Mouse (Mus musculus): ENCODE measurements around the gene Abhd14a. TPM values are rescaled to one million over a fixed set of nuclear protein-coding genes. Genes with fewer than 3 reads are reported as not detected.

The Abhd14a gene
- polyA plus RNA-seq, 1 experiment from 2014 or later = 40.5 TPM

DNA sequence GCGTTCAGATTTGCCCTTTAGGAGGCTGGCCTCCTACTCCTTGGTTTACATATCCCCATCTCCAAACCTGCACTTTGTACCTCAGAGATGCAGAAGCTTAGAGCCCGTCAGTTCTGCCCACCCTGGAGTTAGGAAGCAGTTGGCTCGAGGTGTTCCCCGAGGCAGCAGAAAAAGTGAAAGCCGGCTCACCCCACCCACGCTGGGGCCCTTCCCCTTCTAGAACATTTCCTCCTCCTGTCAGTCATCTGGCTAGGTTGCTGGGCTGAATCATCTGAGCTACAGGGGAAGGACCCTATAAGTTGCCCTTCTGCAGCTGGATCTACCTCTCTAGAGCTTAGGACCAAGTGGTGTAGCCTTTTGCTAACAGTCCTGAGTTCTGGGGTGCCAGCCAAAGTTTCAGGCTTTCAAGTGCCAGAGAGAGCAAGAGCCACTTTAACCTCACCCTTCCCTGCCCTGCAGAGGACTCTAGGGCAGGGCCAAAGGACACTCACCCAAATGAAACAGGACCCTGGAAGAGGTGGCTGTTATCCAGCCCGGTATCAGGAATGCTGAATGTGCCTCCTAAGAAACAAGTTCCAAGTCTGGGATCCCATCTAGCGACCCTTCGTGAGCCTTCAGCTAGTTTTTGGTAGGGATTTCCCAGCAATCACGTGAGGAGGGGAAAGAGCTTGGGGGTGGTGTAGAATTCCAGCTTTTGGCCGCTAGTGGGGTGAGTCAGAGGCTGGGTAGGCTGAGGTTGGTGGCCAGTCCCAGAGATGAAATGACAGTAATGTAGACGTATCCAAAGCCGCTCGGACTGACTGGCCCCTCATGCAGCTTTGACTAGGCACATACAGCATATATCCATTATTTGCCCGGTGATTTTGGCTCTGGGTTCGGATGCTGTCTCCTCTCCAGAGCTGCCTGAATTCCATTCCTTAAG, 28.8 kb upstream of the Abhd14a start:
- Histone ChIP-seq H3K27ac (no peak overlapping the region), H3K4me3 (0 out of 2 replicates have a peak overlapping the region, but pooled peaks have one; percentile 70), H3K36me3 (ENCODE audit: poor library complexity, severe bottlenecking) (peaks cover 21% of the 10 kb centered on the region), H3K4me1 (peaks cover 36% of the 10 kb centered on the region), H3K4me2 (peak overlapping the region; percentile 92), H3K27me3 (no peaks in the 10 kb centered on the region), H3K9me3 (replicated peaks) (no peaks in the 10 kb centered on the region), H3K9ac (peak overlapping the region; percentile 31; the same call in 1 of the 2 replicates)
- 33% methylated on average over 16 of the region's 16 CpGs for WGBS
- ATAC-seq = no peak; the same call in 1 of the 2 replicates

GRCm38 (mm10) chr9:106475663-106476001, 28.2 kb upstream of the Abhd14a start, which contains the start of gene Rrp9:
Rrp9 (plus strand) TSS chr9:106475963.
- H3K9me3 ChIP-seq (replicated peaks) = no peaks in the 10 kb centered on the region
- H3K36me3 ChIP-seq (ENCODE audit: poor library complexity, severe bottlenecking) = peaks cover 14% of the 10 kb centered on the region
- H3K4me2 ChIP-seq = peak within 1 kb of the TSS; percentile 92
- peaks cover 36% of the 10 kb centered on the region for H3K4me1 ChIP-seq
- 0 out of 2 replicates have a peak within 1 kb of the TSS, but pooled peaks have one; percentile 70 for H3K4me3 ChIP-seq
- H3K9ac ChIP-seq = peak within 1 kb of the TSS; percentile 31; the same call in 1 of the 2 replicates
- H3K27me3 ChIP-seq = no peaks in the 10 kb centered on the region
- no peak for ATAC-seq
- H3K27ac ChIP-seq = no peak within 1 kb of the TSS
- 88% methylated on average over 10 of the region's 10 CpGs for WGBS

- Histone ChIP-seq H3K9ac (no peak overlapping the region), H3K4me1 (peaks cover 36% of the 10 kb centered on the region), H3K36me3 (ENCODE audit: poor library complexity, severe bottlenecking) (peaks cover 8% of the 10 kb centered on the region; the same call in 1 of the 2 replicates), H3K27me3 (no peaks in the 10 kb centered on the region), H3K27ac (no peak overlapping the region), H3K9me3 (replicated peaks) (no peaks in the 10 kb centered on the region), H3K4me2 (no peak overlapping the region), H3K4me3 (no peak overlapping the region)
- WGBS = 61% methylated on average over 7 of the region's 7 CpGs
- ATAC-seq = no peak
Measured at GRCm38 (mm10) chr9:106475046-106475445, 27.6 kb upstream of the Abhd14a start.

DNA sequence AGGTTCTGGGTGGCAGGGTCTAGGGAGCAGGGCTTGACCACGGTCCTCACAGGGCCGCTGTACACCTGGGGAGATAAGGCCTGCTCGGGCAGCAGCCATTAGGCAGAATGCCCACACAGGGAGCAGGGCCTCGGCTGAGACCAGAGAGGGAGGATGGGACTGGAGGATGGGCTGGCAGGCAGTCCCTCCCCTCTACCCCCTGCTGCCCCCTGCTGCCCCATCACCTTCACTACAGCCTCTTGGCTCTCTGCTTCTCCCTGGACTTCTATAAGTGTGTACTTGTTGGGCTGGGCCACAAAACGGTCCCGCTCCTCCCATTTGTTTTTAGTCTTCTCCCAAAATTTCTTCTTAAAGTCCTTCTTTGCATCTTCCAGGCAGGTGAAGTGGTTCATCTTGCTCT, 27.0 kb upstream of the Abhd14a start:
- no peak overlapping the region for H3K4me3 ChIP-seq
- no peak overlapping the region for H3K27ac ChIP-seq
- 5% methylated on average over 6 of the region's 6 CpGs for WGBS
- H3K27me3 ChIP-seq = no peaks in the 10 kb centered on the region
- H3K4me1 ChIP-seq = peaks cover 36% of the 10 kb centered on the region
- 0 out of 2 replicates have a peak, but pooled peaks cover 3% of the 10 kb centered on the region for H3K36me3 ChIP-seq (ENCODE audit: poor library complexity, severe bottlenecking)
- 0 out of 2 replicates have a peak overlapping the region, but pooled peaks have one; percentile 2 for H3K9ac ChIP-seq
- H3K9me3 ChIP-seq (replicated peaks) = no peaks in the 10 kb centered on the region
- ATAC-seq = no peak; the same call in 1 of the 2 replicates
- peak overlapping the region; percentile 22; the same call in 1 of the 2 replicates for H3K4me2 ChIP-seq

GRCm38 (mm10) chr9:106473753-106474105, 26.3 kb upstream of the Abhd14a start:
- Histone ChIP-seq H3K9ac (no peak overlapping the region; the same call in 1 of the 2 replicates), H3K4me2 (no peak overlapping the region), H3K27ac (no peak overlapping the region), H3K4me3 (no peak overlapping the region), H3K27me3 (no peaks in the 10 kb centered on the region), H3K36me3 (ENCODE audit: poor library complexity, severe bottlenecking) (no peaks in the 10 kb centered on the region), H3K4me1 (peaks cover 36% of the 10 kb centered on the region), H3K9me3 (replicated peaks) (no peaks in the 10 kb centered on the region)
- 79% methylated on average over 5 of the region's 5 CpGs for WGBS
- ATAC-seq = no peak

- Histone ChIP-seq H3K4me3 (no peak overlapping the region), H3K9ac (no peak overlapping the region), H3K9me3 (replicated peaks) (no peaks in the 10 kb centered on the region), H3K27me3 (no peaks in the 10 kb centered on the region), H3K4me1 (peaks cover 31% of the 10 kb centered on the region), H3K27ac (no peak overlapping the region), H3K36me3 (ENCODE audit: poor library complexity, severe bottlenecking) (no peaks in the 10 kb centered on the region), H3K4me2 (no peak overlapping the region)
- WGBS = 90% methylated on average over 16 of the region's 16 CpGs
- no peak for ATAC-seq
Measured at GRCm38 (mm10) chr9:106473081-106473752, 25.7 kb upstream of the Abhd14a start.

DNA sequence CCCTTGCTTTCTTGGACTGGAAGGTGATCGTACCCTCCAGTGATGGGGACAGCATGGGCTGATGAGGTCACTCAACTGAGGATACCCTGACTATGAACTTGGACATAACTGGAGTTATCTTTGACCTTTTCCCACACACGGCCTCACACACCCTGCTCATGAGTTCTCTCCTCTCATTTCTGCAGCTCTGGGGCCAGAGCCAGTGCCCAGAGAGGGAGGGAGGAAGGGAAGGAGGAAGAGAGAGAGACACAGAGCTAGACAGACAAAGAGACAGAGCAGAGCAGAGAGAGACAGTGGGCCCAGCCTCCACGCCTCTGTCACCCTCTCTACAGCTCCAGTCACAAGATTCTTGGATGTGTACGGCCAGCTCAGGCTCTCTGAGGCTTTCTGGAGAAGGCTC, 24.8 kb upstream of the Abhd14a start:
- no peak overlapping the region for H3K27ac ChIP-seq
- H3K9ac ChIP-seq = no peak overlapping the region
- 68% methylated on average over 4 of the region's 4 CpGs for WGBS
- H3K36me3 ChIP-seq (ENCODE audit: poor library complexity, severe bottlenecking) = no peaks in the 10 kb centered on the region
- ATAC-seq = no peak
- no peaks in the 10 kb centered on the region for H3K9me3 ChIP-seq (replicated peaks)
- no peak overlapping the region for H3K4me3 ChIP-seq
- peaks cover 22% of the 10 kb centered on the region for H3K4me1 ChIP-seq
- no peak overlapping the region for H3K4me2 ChIP-seq
- H3K27me3 ChIP-seq = no peaks in the 10 kb centered on the region

DNA sequence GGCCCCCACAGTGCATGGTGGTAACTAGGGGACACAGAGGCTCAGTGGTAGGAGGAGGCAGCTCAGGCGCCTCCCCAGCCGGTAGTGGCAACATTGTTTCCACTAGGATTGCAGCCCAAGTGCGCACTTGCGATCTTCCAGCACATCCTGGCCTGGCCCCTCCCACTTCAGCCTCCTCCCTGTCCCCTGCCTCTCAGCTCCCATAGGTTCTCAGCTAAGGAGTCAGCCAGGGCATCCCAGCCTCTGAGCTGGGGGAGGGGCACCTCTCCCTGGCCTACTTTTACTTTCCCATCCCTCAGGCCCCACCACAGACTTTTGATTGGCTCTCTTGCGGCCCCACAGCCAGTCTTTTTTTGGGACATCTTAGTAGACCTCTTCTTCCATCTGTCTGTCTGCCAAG, 24.4 kb upstream of the Abhd14a start:
- Histone ChIP-seq H3K27ac (no peak overlapping the region), H3K4me2 (no peak overlapping the region), H3K9me3 (replicated peaks) (no peaks in the 10 kb centered on the region), H3K36me3 (ENCODE audit: poor library complexity, severe bottlenecking) (no peaks in the 10 kb centered on the region), H3K27me3 (no peaks in the 10 kb centered on the region), H3K9ac (no peak overlapping the region), H3K4me1 (peaks cover 22% of the 10 kb centered on the region), H3K4me3 (no peak overlapping the region)
- 17% methylated on average over 5 of the region's 5 CpGs for WGBS
- no peak for ATAC-seq

GRCm38 (mm10) chr9:106470991-106471750, 23.7 kb upstream of the Abhd14a start:
- ATAC-seq = no peak
- H3K9me3 ChIP-seq (replicated peaks) = no peaks in the 10 kb centered on the region
- 62% methylated on average over 14 of the region's 14 CpGs for whole genome bisulfite sequencing
- H3K4me2 ChIP-seq = no peak overlapping the region
- no peaks in the 10 kb centered on the region for H3K27me3 ChIP-seq
- peaks cover 20% of the 10 kb centered on the region for H3K4me1 ChIP-seq
- H3K36me3 ChIP-seq (ENCODE audit: poor library complexity, severe bottlenecking) = no peaks in the 10 kb centered on the region
- no peak overlapping the region for H3K4me3 ChIP-seq
- H3K27ac ChIP-seq = no peak overlapping the region
- H3K9ac ChIP-seq = no peak overlapping the region

DNA sequence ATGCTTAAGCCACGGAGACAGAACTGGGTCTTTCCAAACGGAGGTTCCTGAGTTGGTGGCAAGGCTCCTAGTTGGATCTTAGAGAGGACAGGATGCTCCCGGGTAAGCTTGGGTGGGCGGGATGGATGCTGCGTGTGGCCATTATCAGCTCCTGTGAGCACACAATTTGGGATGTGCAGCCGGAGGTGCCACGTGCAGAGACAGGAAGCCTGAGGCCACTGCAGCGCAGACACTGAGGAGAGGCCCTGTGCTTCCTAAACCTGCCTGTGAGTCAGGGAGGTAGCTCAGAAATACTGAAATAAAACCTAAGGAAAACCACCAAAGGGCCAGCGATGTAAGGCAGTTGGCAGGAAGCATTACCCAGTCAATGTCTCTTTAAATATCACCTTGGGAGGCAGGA, 22.3 kb upstream of the Abhd14a start:
- H3K4me1 ChIP-seq = peaks cover 28% of the 10 kb centered on the region
- no peak overlapping the region for H3K4me2 ChIP-seq
- no peak overlapping the region for H3K9ac ChIP-seq
- H3K36me3 ChIP-seq (ENCODE audit: poor library complexity, severe bottlenecking) = no peaks in the 10 kb centered on the region
- no peak for ATAC-seq
- 72% methylated on average over 9 of the region's 9 CpGs for WGBS
- H3K27me3 ChIP-seq = no peaks in the 10 kb centered on the region
- no peak overlapping the region for H3K4me3 ChIP-seq
- H3K9me3 ChIP-seq (replicated peaks) = no peaks in the 10 kb centered on the region
- H3K27ac ChIP-seq = no peak overlapping the region

GRCm38 (mm10) chr9:106469317-106469716, 21.8 kb upstream of the Abhd14a start:
- 80% methylated on average over 6 of the region's 6 CpGs for WGBS

More at GRCm38 (mm10) chr9:106469317-106469716, 21.8 kb upstream of the Abhd14a start:
- no peak overlapping the region for H3K4me3 ChIP-seq
- H3K4me2 ChIP-seq = no peak overlapping the region
- H3K9me3 ChIP-seq (replicated peaks) = no peaks in the 10 kb centered on the region
- no peak overlapping the region for H3K9ac ChIP-seq
- no peak for ATAC-seq
- H3K27me3 ChIP-seq = no peaks in the 10 kb centered on the region
- peaks cover 3% of the 10 kb centered on the region; the same call in 1 of the 2 replicates for H3K36me3 ChIP-seq (ENCODE audit: poor library complexity, severe bottlenecking)
- no peak overlapping the region for H3K27ac ChIP-seq
- peaks cover 28% of the 10 kb centered on the region for H3K4me1 ChIP-seq
